Comparison of ENCODE assay signal across 8 mouse cellular contexts in the genomic region with DNA sequence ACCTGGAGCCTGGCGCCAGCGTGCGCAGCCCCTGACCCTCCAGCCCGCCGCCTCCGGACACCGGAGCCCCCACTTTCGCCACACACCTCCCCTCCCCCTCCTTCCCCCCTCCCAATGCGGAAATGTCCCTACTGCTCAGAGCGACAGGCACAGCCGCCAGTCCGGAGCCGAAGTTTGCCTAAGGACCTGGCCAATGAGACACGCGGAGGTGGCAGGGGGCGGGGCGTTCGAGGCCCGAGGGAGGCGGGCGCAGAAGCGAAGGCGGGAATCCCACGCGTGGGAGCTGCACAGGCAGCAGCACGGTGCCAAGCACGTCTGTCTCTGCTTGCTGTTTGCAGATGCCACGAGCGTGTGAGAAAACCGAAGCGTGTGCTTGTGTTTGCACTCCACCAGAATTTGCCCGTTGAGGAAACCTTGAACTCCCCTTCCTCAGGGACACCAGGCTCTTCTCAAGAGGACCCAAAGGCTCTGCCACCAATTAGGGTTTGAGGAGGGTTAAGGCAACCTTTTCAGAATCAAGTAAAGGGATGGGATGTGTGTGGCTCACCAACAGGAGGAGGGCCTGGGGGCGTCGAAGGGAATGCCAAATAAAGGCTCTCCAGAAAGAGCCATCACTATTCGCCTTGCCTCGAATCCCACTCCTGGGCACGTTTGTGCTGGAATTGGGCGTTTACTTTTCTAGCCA. TPM values are rescaled to one million over a fixed set of nuclear protein-coding genes. Genes with fewer than 3 reads are reported as not detected.
DNase-seq lines count a peak whose midpoint lies in the region; ATAC-seq and TF ChIP-seq lines count a peak whose summit lies in the region.

A gene (minus strand): TSS at position 80 of the 685 bp plus-strand sequence.

- TF ChIP-seq POLR2A in ES-Bruce4 (IDR thresholded peaks at IDR 0.05; ENCODE audit: insufficient read depth, low read length) = peak; percentile 89
- peak; percentile 29; the same call in 1 of the 2 replicates for TF ChIP-seq POLR2A in olfactory bulb, adult 2 months (IDR thresholded peaks at IDR 0.05; ENCODE audit: insufficient read depth, low read depth, low read length)
- TF ChIP-seq POLR2A in thymus, adult 2 months (IDR thresholded peaks at IDR 0.05; ENCODE audit: control insufficient read depth, extremely low read depth, insufficient read depth, low read length, poor library complexity) = peak; percentile 61

- TF ChIP-seq CTCF in ES-Bruce4 (IDR thresholded peaks at IDR 0.05; ENCODE audit: low read depth, low read length) = no peak
- no peak for TF ChIP-seq CTCF in olfactory bulb, adult 2 months (IDR thresholded peaks at IDR 0.05; ENCODE audit: insufficient read depth, low read depth, low read length)
- TF ChIP-seq CTCF in thymus, adult 2 months (IDR thresholded peaks at IDR 0.05; ENCODE audit: borderline replicate concordance, control insufficient read depth, extremely low read depth, insufficient read depth, low read length, poor library complexity) = 0 out of 2 replicates have a peak, but pooled peaks have one; percentile 37

- TF ChIP-seq EP300 in ES-Bruce4 (IDR thresholded peaks at IDR 0.05; ENCODE audit: insufficient read depth, low read depth, low read length) = 0 out of 2 replicates have a peak, but pooled peaks have one; percentile 3

- peak within 1 kb of the TSS; percentile 96 for H3K9ac ChIP-seq in ES-Bruce4 (ENCODE audit: low read depth, poor library complexity, severe bottlenecking)
- peak within 1 kb of the TSS; percentile 86 for H3K9ac ChIP-seq in forebrain, embryonic 14.5 days (ENCODE audit: low read length)

- no peak within 1 kb of the TSS for H3K27ac ChIP-seq in ES-Bruce4 (ENCODE audit: insufficient read depth, low read length)
- peak within 1 kb of the TSS; percentile 61; the same call in 1 of the 2 replicates for H3K27ac ChIP-seq in forebrain, embryonic 14.5 days (ENCODE audit: low read depth, low read length)
- peak within 1 kb of the TSS; percentile 54; the same call in 1 of the 2 replicates for H3K27ac ChIP-seq in olfactory bulb, adult 2 months (ENCODE audit: insufficient read depth, low read depth, low read length)
- H3K27ac ChIP-seq in thymus, adult 2 months (ENCODE audit: control insufficient read depth, insufficient read depth, low read length) = no peak within 1 kb of the TSS

- peak within 1 kb of the TSS; percentile 78 for H3K4me3 ChIP-seq in ES-Bruce4 (ENCODE audit: low read depth, low read length)
- H3K4me3 ChIP-seq in forebrain, embryonic 14.5 days (ENCODE audit: low read depth, low read length) = peak within 1 kb of the TSS; percentile 81
- peak within 1 kb of the TSS; percentile 79 for H3K4me3 ChIP-seq in olfactory bulb, adult 2 months (ENCODE audit: insufficient read depth, low read depth, low read length)
- H3K4me3 ChIP-seq in thymus, adult 2 months (ENCODE audit: control insufficient read depth, insufficient read depth, low read length) = peak within 1 kb of the TSS; percentile 83

- WGBS in forebrain, embryonic 14.5 days = 6% methylated on average over 36 of the region's 38 CpGs
- 3% methylated on average over 38 of the region's 38 CpGs for WGBS in olfactory bulb, adult 2 months
- 10% methylated on average over 38 of the region's 38 CpGs for WGBS in thymus, adult 2 months

- intact Hi-C loops in heart, postnatal 14 days (cut with DNase I) = no loop called here

- no peaks in the 10 kb centered on the region for H3K4me1 ChIP-seq in ES-Bruce4 (ENCODE audit: control insufficient read depth, insufficient read depth, low read length)
- H3K4me1 ChIP-seq in forebrain, embryonic 14.5 days (ENCODE audit: control insufficient read depth, insufficient read depth, low read length) = peaks cover 14% of the 10 kb centered on the region
- peaks cover 4% of the 10 kb centered on the region; the same call in 1 of the 2 replicates for H3K4me1 ChIP-seq in olfactory bulb, adult 2 months (ENCODE audit: control insufficient read depth, insufficient read depth, low read length)
- H3K4me1 ChIP-seq in thymus, adult 2 months (replicated peaks; ENCODE audit: control insufficient read depth, insufficient read depth, low read length) = peaks cover 3% of the 10 kb centered on the region; the same call in 1 of the 2 replicates

- DNase-seq in c-Kit-positive CD71-positive TER-119-negative erythroid progenitor cells, embryonic 14.5 days (ENCODE audit: low read depth) = peak; percentile 85
- DNase-seq in forebrain, embryonic 14.5 days (ENCODE audit: low spot score) = peak; percentile 98
- peak; percentile 99 for DNase-seq in heart, postnatal 14 days
- peak; percentile 98 for DNase-seq in layer of hippocampus, adult 11-12 months (ENCODE audit: low spot score)
- peak; percentile 97 for DNase-seq in lung, adult 18-20 months
- peak; percentile 99 for DNase-seq in thymus, adult 2 months

- H3K9me3 ChIP-seq in ES-Bruce4 (replicated peaks; ENCODE audit: control insufficient read depth, insufficient read depth, low read length, poor library complexity, severe bottlenecking) = no peaks in the 10 kb centered on the region
- no peaks in the 10 kb centered on the region for H3K9me3 ChIP-seq in forebrain, embryonic 14.5 days (replicated peaks; ENCODE audit: control insufficient read depth, low read length)

- ATAC-seq in forebrain, embryonic 14.5 days = peak; percentile 98

- H3K36me3 ChIP-seq in ES-Bruce4 (ENCODE audit: control insufficient read depth, insufficient read depth, low read length, poor library complexity, severe bottlenecking) = no peaks in the 10 kb centered on the region
- no peaks in the 10 kb centered on the region for H3K36me3 ChIP-seq in forebrain, embryonic 14.5 days (ENCODE audit: control insufficient read depth, insufficient read depth, low read length)
- no peaks in the 10 kb centered on the region for H3K36me3 ChIP-seq in thymus, adult 2 months (ENCODE audit: control insufficient read depth, insufficient read depth, low read length)

- H3K4me2 ChIP-seq in forebrain, embryonic 14.5 days (ENCODE audit: low read length) = peak within 1 kb of the TSS; percentile 71

- peaks cover 5% of the 10 kb centered on the region for H3K27me3 ChIP-seq in ES-Bruce4 (ENCODE audit: control insufficient read depth, insufficient read depth, low read length, poor library complexity, severe bottlenecking)
- no peaks in the 10 kb centered on the region for H3K27me3 ChIP-seq in forebrain, embryonic 14.5 days (replicated peaks; ENCODE audit: control insufficient read depth, insufficient read depth, low read length)
- H3K27me3 ChIP-seq in thymus, adult 2 months (ENCODE audit: control insufficient read depth, insufficient read depth, low read length) = no peaks in the 10 kb centered on the region

RNA-seq across cellular contexts. Expression of the gene that starts here (rescaled TPM):
- polyA plus RNA-seq in ES-Bruce4 (2011; ENCODE audit: insufficient read depth, insufficient read length, low read depth, missing spikeins) = 28.9 and 39.9 TPM in 2 replicates
- 42.9 and 46.1 TPM in 2 replicates for polyA plus RNA-seq in forebrain, embryonic 14.5 days (2014; fragmentation: Nextera tagmentation; extraction: Ambion mirVana)
- 100 to 1,000 TPM; 168 to 175 TPM for total RNA-seq in heart, postnatal 14 days (2021)
- not detected in 2 replicates for polyA plus RNA-seq in olfactory bulb, adult 2 months (2012; ENCODE audit: insufficient read depth, insufficient read length, low replicate concordance, missing spikeins)
- 3.7 TPM in 2 replicates for polyA plus RNA-seq in thymus, adult 2 months (2012; rRNA removed)

Comparison
In these comparisons a context has a peak if more than half of its experiments do, and no peak if none do; other contexts are left out.
1. H3K27ac ChIP-seq: peak in forebrain, embryonic 14.5 days (single experiment) and olfactory bulb, adult 2 months (single experiment); none in ES-Bruce4 (single experiment) and thymus, adult 2 months (single experiment).
2. POLR2A ChIP-seq: peak in every context shown above with its lines; median percentile 89 in ES-Bruce4; 61 in thymus, adult 2 months; 29 in olfactory bulb, adult 2 months.
3. Peak in every context shown above with its lines, with median percentiles within 50 percentile points of each other: H3K4me3 ChIP-seq and DNase-seq.